In the genomic region with DNA sequence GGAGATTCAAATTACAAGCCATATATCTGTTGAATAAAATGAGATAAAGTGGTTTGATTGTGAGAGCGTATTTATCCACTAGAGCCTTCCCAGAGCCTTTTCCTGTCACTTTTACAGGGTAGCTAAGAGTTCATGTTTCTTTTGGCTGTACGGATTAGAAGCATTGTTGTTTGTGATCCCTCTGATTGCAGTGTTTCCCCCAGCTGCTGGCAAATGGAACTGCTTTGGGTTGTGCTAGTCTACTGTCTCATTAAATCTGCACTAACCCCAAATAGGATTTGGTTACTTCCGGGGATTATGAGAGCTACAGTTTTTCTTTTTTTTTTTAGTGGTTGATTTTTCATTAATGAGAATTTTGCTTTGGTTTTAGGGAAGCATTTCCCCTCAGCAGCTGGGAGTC, we compare ENCODE assay signal across 12 mouse cellular contexts. TPM values are rescaled to one million over a fixed set of nuclear protein-coding genes. Genes with fewer than 3 reads are reported as not detected.
A peak's percentile ranks its signal among the peaks of the same experiment; 100 is the strongest.
DNase-seq lines count a peak whose midpoint lies in the region; ATAC-seq and TF ChIP-seq lines count a peak whose summit lies in the region.
"Had no signal": no experiment of that assay in that cellular context is flagged by ENCODE, and none has a peak within 500 bp of the region (broad histone marks: within the 10 kb centered on the region; RNA-seq: fewer than 3 reads in every experiment).

No protein-coding gene starts in this region.

- H3K9ac ChIP-seq in heart, adult 2 months (ENCODE audit: low read depth, low read length) = no peak overlapping the region
- no peak overlapping the region for H3K9ac ChIP-seq in kidney, embryonic 15.5 days
- H3K9ac ChIP-seq in forebrain, embryonic 15.5 days (replicated peaks) = no peak overlapping the region
- no peak overlapping the region for H3K9ac ChIP-seq in midbrain, embryonic 15.5 days

- WGBS in heart, adult 2 months = 37% methylated on average over 3 of the region's 3 CpGs
- WGBS in kidney, embryonic 15.5 days = 28% methylated on average over 3 of the region's 3 CpGs
- 30% methylated on average over 3 of the region's 3 CpGs for WGBS in forebrain, embryonic 15.5 days
- 32% methylated on average over 3 of the region's 3 CpGs for WGBS in midbrain, embryonic 15.5 days

- H3K4me2 ChIP-seq in kidney, embryonic 15.5 days = 0 out of 2 replicates have a peak overlapping the region, but pooled peaks have one; percentile 92
- peak overlapping the region; percentile 69; the same call in 1 of the 2 replicates for H3K4me2 ChIP-seq in forebrain, embryonic 15.5 days (replicated peaks)
- H3K4me2 ChIP-seq in midbrain, embryonic 15.5 days = peak overlapping the region; percentile 67

- H3K27me3 ChIP-seq in heart, adult 2 months (ENCODE audit: control insufficient read depth, insufficient read depth, low read length) = no peaks in the 10 kb centered on the region
- H3K27me3 ChIP-seq in kidney, embryonic 15.5 days = peaks cover 6% of the 10 kb centered on the region; the same call in 1 of the 2 replicates
- H3K27me3 ChIP-seq in forebrain, embryonic 15.5 days = no peaks in the 10 kb centered on the region
- H3K27me3 ChIP-seq in midbrain, embryonic 15.5 days (replicated peaks) = no peaks in the 10 kb centered on the region

- intact Hi-C loops in heart, adult 2 months (cut with DNase I) = no loop called here

- no peak for TF ChIP-seq EP300 in heart, adult 2 months (IDR thresholded peaks at IDR 0.05; ENCODE audit: insufficient read depth, low read depth, low read length)

- TF ChIP-seq CTCF in heart, adult 2 months (IDR thresholded peaks at IDR 0.05) = peak; percentile 48

- H3K79me2 ChIP-seq in heart, adult 2 months (replicated peaks; ENCODE audit: control insufficient read depth, insufficient read depth, low read length) = no peaks in the 10 kb centered on the region

- DNase-seq in heart, adult 2 months = no peak
- DNase-seq in heart, postnatal 4 days = no peak
- DNase-seq in kidney, adult 18-20 months = no peak
- no peak for DNase-seq in cerebellum, adult 11 months
- no peak for DNase-seq in left cerebral cortex, adult 9 months (ENCODE audit: low spot score in 2 of 2)
- DNase-seq: B cell, adult 2 months; cerebellum, adult 9-11 months; lung, postnatal 10 days; thymus, postnatal 36 days had no signal

- no peak overlapping the region for H3K4me3 ChIP-seq in heart, adult 2 months
- H3K4me3 ChIP-seq in kidney, embryonic 15.5 days (replicated peaks) = 0 out of 2 replicates have a peak overlapping the region, but pooled peaks have one; percentile 70
- peak overlapping the region; percentile 68 for H3K4me3 ChIP-seq in forebrain, embryonic 15.5 days
- peak overlapping the region; percentile 67; the same call in 1 of the 2 replicates for H3K4me3 ChIP-seq in midbrain, embryonic 15.5 days

- no peak for ATAC-seq in kidney, embryonic 15.5 days (replicated peaks; ENCODE audit: low FRiP score)
- no peak for ATAC-seq in forebrain, embryonic 15.5 days (replicated peaks)
- no peak for ATAC-seq in midbrain, embryonic 15.5 days (replicated peaks)

- no peaks in the 10 kb centered on the region; the same call in 1 of the 2 replicates for H3K4me1 ChIP-seq in heart, adult 2 months (ENCODE audit: control insufficient read depth, insufficient read depth, low read length)
- peaks cover 21% of the 10 kb centered on the region for H3K4me1 ChIP-seq in kidney, embryonic 15.5 days
- peaks cover 21% of the 10 kb centered on the region; the same call in 1 of the 2 replicates for H3K4me1 ChIP-seq in forebrain, embryonic 15.5 days
- H3K4me1 ChIP-seq in midbrain, embryonic 15.5 days = peaks cover 15% of the 10 kb centered on the region

- H3K9me3 ChIP-seq in kidney, embryonic 15.5 days (replicated peaks) = no peaks in the 10 kb centered on the region
- H3K9me3 ChIP-seq in forebrain, embryonic 15.5 days = no peaks in the 10 kb centered on the region
- H3K9me3 ChIP-seq in midbrain, embryonic 15.5 days = no peaks in the 10 kb centered on the region

- peak overlapping the region; percentile 80 for H3K27ac ChIP-seq in heart, adult 2 months
- peak overlapping the region; percentile 45; the same call in 1 of the 2 replicates for H3K27ac ChIP-seq in kidney, embryonic 15.5 days
- H3K27ac ChIP-seq in forebrain, embryonic 15.5 days (replicated peaks) = no peak overlapping the region
- 0 out of 2 replicates have a peak overlapping the region, but pooled peaks have one; percentile 3 for H3K27ac ChIP-seq in midbrain, embryonic 15.5 days

- no peaks in the 10 kb centered on the region; the same call in 1 of the 2 replicates for H3K36me3 ChIP-seq in heart, adult 2 months (ENCODE audit: control insufficient read depth, insufficient read depth, low read length)
- H3K36me3 ChIP-seq in kidney, embryonic 15.5 days = no peaks in the 10 kb centered on the region
- H3K36me3 ChIP-seq in forebrain, embryonic 15.5 days = no peaks in the 10 kb centered on the region
- H3K36me3 ChIP-seq in midbrain, embryonic 15.5 days (replicated peaks) = no peaks in the 10 kb centered on the region

- TF ChIP-seq POLR2A in heart, adult 2 months (IDR thresholded peaks at IDR 0.05; ENCODE audit: insufficient read depth, low read depth, low read length) = no peak

RNA-seq across cellular contexts. Expression of a gene that starts 1.5 kb away (rescaled TPM):
- 10 to 100 TPM in 1 of 2 experiments, 1 to 10 TPM in 1; 10.0 to 10.9 TPM for total RNA-seq in heart, adult 2 months (2021)
- 6.7 and 11.7 TPM in 2 replicates for polyA plus RNA-seq in heart, adult 2 months (2012; rRNA removed)
- 10 to 100 TPM; 39.9 to 42.1 TPM for total RNA-seq in heart, postnatal 4 days (2021)
- polyA plus RNA-seq in kidney, embryonic 15.5 days (2015; fragmentation: Nextera tagmentation; extraction: Ambion mirVana) = 7.2 and 8.3 TPM in 2 replicates
- 17.9 and 18.7 TPM in 2 replicates for polyA plus RNA-seq in forebrain, embryonic 15.5 days (2015; fragmentation: Nextera tagmentation; extraction: Ambion mirVana)
- polyA plus RNA-seq in midbrain, embryonic 15.5 days (2015; fragmentation: Nextera tagmentation; extraction: Ambion mirVana) = 20.1 and 21.2 TPM in 2 replicates

RNA-seq across cellular contexts. Expression of a gene that starts 14.3 kb away (rescaled TPM):
- total RNA-seq in heart, adult 2 months (2021) = 10 to 100 TPM; 26.3 to 33.1 TPM
- 19.6 and 21.3 TPM in 2 replicates for polyA plus RNA-seq in heart, adult 2 months (2012; rRNA removed)
- 10 to 100 TPM; 20.4 to 20.7 TPM for total RNA-seq in heart, postnatal 4 days (2021)
- polyA plus RNA-seq in kidney, embryonic 15.5 days (2015; fragmentation: Nextera tagmentation; extraction: Ambion mirVana) = 10.8 and 11.8 TPM in 2 replicates
- polyA plus RNA-seq in forebrain, embryonic 15.5 days (2015; fragmentation: Nextera tagmentation; extraction: Ambion mirVana) = 44.8 and 45.3 TPM in 2 replicates
- polyA plus RNA-seq in midbrain, embryonic 15.5 days (2015; fragmentation: Nextera tagmentation; extraction: Ambion mirVana) = 52.0 and 55.3 TPM in 2 replicates

RNA-seq across cellular contexts. Expression of a gene that starts 28.8 kb away (rescaled TPM):
- 100 to 1,000 TPM; 101 to 114 TPM for total RNA-seq in heart, adult 2 months (2021)
- polyA plus RNA-seq in heart, adult 2 months (2012; rRNA removed) = 97.3 and 117 TPM in 2 replicates
- total RNA-seq in heart, postnatal 4 days (2021) = 100 to 1,000 TPM; 101 to 107 TPM
- polyA plus RNA-seq in kidney, embryonic 15.5 days (2015; fragmentation: Nextera tagmentation; extraction: Ambion mirVana) = 346 and 352 TPM in 2 replicates
- polyA plus RNA-seq in forebrain, embryonic 15.5 days (2015; fragmentation: Nextera tagmentation; extraction: Ambion mirVana) = 259 and 263 TPM in 2 replicates
- 218 and 235 TPM in 2 replicates for polyA plus RNA-seq in midbrain, embryonic 15.5 days (2015; fragmentation: Nextera tagmentation; extraction: Ambion mirVana)

RNA-seq across cellular contexts. Expression of a gene that starts 34.7 kb away (rescaled TPM):
- 10 to 100 TPM; 21.0 to 26.5 TPM for total RNA-seq in heart, adult 2 months (2021)
- polyA plus RNA-seq in heart, adult 2 months (2012; rRNA removed) = 20.1 and 27.1 TPM in 2 replicates
- total RNA-seq in heart, postnatal 4 days (2021) = 10 to 100 TPM; 24.7 to 24.9 TPM
- 23.5 and 27.6 TPM in 2 replicates for polyA plus RNA-seq in kidney, embryonic 15.5 days (2015; fragmentation: Nextera tagmentation; extraction: Ambion mirVana)
- 23.2 and 23.8 TPM in 2 replicates for polyA plus RNA-seq in forebrain, embryonic 15.5 days (2015; fragmentation: Nextera tagmentation; extraction: Ambion mirVana)
- 29.1 and 34.0 TPM in 2 replicates for polyA plus RNA-seq in midbrain, embryonic 15.5 days (2015; fragmentation: Nextera tagmentation; extraction: Ambion mirVana)

RNA-seq across cellular contexts. Expression of a gene that starts 50.0 kb away (rescaled TPM):
- 1 to 10 TPM; 2.8 to 3.2 TPM for total RNA-seq in heart, adult 2 months (2021)
- polyA plus RNA-seq in heart, adult 2 months (2012; rRNA removed) = 3.9 and 4.9 TPM in 2 replicates
- total RNA-seq in heart, postnatal 4 days (2021) = 1 to 10 TPM; 7.4 to 8.2 TPM
- 15.2 and 17.2 TPM in 2 replicates for polyA plus RNA-seq in kidney, embryonic 15.5 days (2015; fragmentation: Nextera tagmentation; extraction: Ambion mirVana)
- polyA plus RNA-seq in forebrain, embryonic 15.5 days (2015; fragmentation: Nextera tagmentation; extraction: Ambion mirVana) = 28.1 and 29.9 TPM in 2 replicates
- polyA plus RNA-seq in midbrain, embryonic 15.5 days (2015; fragmentation: Nextera tagmentation; extraction: Ambion mirVana) = 22.8 and 29.5 TPM in 2 replicates
